Mouse (Mus musculus) layer of hippocampus, postnatal 36 days (tissue): ENCODE data around the gene Pkd1l3. TPM values are rescaled to one million over a fixed set of nuclear protein-coding genes. Genes with fewer than 3 reads are reported as not detected.

Experiments used
- DNase-seq, 2 experiments: peaks; one replicate each; pipeline ENCODE4 v3.0.0; 2022
- total RNA-seq, 2 experiments: library from RNA; stranded (reverse); gene quantifications; 2 replicates each; pipeline ENCODE4 v1.2.3; 2021

Pkd1l3 gene
- total RNA-seq: 1 to 10 TPM; 2.5 to 3.9 TPM

DNA sequence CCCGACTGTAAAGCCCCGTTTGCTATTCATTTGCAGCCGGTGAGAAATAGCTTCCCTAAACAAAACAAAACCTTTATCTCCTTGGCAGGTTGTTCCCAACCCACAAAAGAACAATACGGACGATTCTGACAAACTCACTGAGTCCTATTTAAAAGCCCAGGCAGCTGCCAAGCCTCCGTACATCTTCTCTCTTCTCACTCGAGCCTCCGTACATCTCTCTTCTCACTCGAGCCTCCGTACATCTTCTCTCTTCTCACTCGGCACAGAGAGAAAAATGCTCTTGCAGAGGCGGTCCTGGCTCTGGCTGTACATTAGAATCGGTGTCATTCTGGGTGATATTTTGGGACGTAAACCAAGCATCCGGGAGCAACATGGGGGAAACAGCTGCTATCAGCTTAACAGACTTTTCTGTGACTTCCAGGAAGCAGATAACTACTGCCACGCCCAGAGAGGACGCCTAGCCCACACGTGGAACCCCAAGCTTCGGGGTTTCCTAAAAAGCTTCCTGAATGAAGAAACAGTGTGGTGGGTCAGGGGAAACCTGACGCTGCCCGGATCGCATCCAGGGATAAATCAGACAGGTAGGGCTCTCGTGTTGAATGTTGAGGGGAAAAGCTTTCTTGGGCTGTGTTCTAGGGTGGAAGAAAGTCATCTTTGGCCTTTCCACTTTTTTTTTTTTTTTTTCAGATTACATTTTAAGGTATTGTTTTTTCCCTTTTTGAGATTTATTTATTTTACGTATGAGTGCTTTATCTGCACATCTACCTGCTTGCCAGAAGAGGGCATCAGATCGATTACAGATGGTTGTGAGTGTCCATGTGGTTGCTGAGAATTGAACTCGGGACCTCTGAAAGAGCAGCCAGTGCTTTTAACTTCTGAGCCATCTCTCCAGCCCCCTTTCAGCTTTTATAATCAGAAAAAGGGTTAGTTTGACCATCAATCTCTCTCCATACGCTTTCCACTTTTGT lies at the start of gene Pkd1l3:
Gene Pkd1l3 (plus strand): TSS at position 275 of the 968 bp plus-strand sequence.
- DNase-seq: no peak

DNA sequence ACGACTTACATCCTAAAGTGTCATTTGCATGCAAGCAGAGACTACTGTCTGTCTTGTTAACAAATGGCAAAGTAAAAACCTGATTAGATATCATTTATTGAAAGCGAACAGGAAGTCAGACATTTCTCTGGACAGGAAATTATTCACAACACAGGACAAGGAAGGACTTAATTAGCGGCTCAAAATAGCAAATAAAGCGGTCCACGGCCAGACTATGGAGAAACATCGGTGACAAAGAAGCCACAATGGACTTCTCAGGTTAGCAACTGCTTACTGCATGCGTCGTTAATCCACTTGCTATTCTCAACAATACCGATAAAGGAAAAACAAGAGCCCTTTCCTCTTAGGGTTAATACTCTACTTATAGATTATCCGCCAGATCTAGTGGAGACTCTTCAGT lies 49.6 kb upstream of the Pkd1l3 start:
- DNase-seq: no peak

DNA sequence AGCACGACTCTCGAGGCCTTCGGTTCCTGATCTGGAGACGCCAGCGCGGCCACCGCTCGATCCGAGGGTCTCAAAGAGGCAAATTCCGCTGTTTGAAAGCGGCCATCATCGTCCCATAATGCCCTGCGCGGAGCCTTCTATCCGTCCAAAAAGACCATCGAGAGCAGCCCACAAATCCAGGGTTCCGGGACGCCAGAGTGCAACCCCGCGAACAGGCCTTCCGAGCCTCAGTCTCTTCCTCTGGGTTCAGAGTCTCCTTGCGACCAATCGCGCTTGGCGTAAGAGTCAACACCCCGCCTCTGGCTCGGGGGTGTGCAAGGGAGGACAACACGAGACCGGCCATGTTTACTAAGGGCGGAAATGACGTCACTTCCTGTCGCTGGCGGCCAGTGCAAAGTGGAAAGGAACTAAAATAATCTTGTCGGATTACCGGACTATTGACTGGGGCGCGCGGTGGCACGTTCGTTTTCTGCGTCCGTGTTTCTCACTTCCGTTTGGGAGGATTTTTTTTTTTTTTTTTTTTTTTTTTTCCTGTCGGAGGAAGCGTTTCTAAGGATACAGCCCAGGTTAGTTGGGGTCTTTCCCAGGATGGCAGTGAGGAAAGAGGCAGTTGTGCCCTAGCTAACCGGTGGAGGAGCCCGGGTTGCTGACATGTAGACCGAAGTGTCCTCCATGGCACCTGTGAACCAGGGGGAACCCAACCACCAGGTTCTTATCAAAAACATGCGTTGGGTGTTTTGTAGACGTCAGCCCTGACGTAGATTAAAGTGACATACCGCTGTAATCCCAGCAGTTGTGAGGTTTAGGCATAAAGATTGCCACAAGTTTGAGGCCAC lies 48.6 kb upstream of the Pkd1l3 start, which contains the start of the genes Dhx38 and Txnl4b:
Gene Dhx38 (minus strand): TSS at position 364 of the 836 bp plus-strand sequence.
Gene Txnl4b (plus strand): TSS at position 395 of the 836 bp plus-strand sequence.
- DNase-seq: peak; percentile 99

DNA sequence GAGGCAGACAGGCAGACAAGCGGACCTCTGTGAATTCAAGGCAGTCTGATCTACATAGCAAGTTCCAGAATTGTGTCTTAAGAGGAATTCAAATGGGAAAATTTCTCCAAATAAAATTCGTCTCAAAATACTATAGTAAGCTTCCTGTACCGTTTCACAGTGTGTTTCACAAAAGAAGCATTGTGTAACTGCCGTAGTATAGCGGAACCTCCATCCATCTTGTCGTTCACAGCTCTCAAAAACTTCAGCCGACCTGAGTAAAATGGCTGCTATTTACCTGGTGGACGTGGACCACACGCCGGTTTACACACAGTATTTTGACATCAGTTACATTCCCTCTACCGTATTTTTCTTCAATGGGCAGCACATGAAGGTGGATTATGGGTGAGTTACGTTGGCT lies 43.2 kb upstream of the Pkd1l3 start:
- DNase-seq: no peak

DNA sequence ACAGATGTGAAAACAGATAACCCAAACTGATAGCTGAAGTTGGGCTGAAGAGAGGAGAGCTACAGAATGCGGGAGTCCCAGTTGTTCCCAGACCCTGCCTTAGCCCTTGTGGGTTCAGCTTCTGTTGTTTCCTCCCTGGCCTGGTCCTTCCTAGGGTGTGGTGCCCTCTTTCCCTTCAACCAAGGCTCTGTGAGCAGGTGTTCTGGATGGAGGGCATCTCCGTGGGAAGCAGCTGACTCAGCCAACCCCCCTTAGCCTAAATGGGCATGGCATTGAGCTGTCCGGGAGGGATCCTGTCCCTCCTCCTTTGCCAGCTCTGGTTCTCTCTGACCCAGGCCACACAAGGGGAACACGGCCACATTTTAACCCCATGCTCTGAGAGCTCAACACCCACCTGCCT lies 38.0 kb upstream of the Pkd1l3 start:
- no peak for DNase-seq

DNA sequence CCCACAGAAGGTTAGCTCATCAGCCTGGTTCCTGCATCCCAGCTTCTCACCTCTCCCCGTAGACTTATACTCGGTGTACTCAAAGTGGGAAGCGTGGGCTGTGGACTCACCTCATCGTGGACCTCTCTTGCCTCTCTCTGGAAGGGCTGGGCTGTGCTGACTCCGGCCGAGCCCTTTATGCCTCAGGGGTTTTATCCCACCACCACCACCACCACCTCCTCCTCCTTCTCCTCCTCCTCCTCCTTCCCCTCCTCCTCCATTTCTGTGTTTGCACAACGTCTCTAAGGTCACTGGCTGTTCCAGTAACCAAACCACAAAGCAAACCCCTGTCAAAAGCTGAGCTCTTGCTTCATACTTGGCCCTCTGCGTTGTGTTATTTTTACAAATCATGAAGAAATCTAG lies 35.4 kb upstream of the Pkd1l3 start, which contains the start of gene Hp:
Gene Hp (minus strand): TSS at position 273 of the 402 bp plus-strand sequence.
- DNase-seq: no peak

DNA sequence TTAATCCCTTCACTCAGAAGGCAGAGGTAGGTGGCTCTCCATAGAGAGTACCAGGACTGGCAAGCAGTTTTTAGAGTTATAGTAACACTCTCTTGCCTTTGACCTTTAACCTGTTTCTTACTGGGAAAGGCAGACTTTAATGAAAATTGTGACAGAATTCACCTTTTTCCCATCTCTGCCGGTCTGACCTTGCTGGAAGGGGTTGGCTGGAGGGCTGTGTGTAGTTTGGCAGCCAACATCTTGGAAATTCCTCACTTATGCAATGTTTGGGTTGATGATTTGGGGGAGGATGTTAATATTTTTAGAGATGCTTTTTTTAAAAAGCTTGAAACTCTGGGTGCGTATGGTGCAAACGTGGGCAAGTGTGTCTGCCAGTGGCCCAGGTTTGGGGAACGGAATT lies 30.0 kb upstream of the Pkd1l3 start:
- DNase-seq: no peak

DNA sequence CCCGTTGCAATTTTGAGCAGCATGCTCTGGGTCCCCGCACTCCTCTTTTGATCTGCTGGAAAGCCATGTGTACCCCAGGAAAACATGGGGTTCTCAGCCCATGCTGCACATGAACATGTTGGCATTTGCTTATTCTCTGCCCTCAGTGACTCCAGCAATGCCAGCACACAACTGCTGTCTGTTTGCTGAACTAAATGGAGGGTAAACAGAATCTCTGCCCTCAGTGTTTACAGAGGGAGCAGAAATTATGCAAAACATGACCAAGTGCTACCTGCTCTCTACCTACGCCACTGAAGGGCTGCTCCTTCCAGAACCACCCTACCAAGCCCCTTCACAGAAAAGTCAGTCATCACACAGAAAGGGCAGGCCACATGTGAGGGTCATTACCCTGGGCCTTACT lies 29.5 kb upstream of the Pkd1l3 start:
- DNase-seq: no peak

DNA sequence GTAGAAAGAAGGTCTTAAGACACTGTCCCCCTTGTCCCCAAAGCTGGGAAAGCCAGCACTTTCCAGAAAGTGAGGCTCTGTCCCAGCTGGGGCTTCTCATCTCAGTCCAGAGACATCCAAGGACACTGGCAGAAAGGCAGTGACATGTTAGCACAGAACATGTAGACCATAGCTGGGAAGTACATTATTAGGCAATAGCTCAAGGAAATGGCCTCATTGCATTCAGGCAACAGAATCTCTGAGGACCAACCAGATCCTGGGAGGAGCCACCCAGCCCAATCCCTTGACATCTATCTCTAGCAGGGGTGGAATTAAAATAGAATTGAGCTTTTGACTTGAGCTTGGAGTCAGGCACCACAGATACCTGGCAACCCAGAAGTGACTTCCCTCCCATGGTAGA lies 28.7 kb upstream of the Pkd1l3 start:
- no peak for DNase-seq

DNA sequence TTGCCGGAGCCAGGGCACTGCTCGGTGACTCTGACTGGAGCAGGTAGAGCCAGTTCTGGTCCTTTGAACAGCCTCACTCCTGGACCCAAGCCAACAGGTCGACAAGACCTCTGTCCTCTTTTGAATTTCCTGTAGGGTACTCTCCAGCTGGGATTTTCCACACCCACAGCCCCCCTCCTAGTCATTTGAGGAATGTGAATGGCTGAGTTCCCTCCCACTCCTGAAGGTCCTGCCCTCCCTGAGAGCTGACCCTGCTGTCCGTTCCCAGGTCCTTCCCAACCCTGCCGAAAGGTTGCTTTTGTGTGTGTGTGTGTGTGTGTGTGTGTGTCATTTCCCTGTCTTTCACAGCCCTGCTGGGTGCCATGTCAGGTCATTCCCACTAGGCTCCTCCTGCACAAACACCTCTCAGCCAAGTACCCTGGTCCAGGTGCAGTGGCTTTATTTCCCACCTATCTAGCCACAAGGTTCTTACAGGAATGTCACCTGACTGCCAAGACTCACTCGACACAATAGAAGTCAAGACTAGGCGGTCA lies 27.3 kb upstream of the Pkd1l3 start:
- no peak for DNase-seq

DNA sequence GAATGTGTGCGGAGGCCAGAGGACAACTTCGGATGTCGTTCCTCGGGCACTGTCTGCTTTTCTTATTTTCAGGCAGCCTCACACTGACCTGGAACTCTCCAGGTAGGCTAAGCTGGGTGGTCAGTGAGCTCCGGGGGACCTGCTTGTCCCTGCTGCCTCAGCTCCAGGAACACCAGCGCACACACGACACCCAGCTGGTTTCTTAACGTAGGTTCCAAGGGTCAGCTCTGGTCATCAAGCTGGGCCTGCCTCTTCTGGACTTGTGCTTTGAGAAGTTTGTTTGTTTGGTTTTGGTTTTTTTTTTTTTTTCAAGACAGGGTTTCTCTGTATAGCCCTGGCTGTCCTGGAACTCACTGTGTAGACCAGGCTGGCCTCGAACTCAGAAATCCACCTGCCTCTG lies 23.4 kb upstream of the Pkd1l3 start:
- DNase-seq: no peak

DNA sequence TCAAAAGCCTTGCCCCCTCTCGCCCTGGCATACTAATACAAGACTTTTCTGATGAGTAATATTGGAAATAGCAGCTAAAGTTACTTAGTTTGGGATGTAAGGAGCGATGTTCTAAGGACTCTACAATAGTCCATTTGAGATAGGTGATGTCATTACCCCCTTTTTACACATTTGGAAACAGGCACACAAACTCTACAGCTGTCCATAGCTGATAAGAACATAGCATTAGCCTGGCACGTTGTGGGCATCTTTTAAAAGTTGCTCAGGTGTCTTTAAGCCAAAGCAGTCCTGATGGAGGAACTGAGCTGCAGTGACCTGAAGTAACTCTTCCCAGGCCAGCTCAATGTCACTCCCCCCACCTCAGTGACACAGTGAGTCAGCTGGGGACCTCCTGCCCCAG lies 22.9 kb upstream of the Pkd1l3 start:
- DNase-seq: no peak

DNA sequence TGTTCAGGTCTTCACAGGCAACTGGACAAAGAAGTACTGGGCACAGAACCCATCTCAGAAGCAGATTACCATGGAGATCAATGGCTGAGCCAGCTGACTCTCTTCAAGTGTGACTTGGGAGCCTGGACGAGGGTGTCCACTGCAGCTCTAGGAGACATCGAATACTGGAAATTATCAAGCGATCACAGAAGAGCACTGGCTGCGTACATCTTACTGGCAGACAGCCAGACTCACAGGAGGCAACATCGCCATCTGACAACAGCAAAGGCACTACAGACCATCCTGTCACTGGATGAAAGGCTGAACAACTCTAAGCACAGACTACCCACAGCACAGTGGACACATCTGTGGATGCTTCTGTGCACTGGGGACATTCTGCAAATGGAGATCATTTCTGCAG lies 22.2 kb upstream of the Pkd1l3 start:
- no peak for DNase-seq

DNA sequence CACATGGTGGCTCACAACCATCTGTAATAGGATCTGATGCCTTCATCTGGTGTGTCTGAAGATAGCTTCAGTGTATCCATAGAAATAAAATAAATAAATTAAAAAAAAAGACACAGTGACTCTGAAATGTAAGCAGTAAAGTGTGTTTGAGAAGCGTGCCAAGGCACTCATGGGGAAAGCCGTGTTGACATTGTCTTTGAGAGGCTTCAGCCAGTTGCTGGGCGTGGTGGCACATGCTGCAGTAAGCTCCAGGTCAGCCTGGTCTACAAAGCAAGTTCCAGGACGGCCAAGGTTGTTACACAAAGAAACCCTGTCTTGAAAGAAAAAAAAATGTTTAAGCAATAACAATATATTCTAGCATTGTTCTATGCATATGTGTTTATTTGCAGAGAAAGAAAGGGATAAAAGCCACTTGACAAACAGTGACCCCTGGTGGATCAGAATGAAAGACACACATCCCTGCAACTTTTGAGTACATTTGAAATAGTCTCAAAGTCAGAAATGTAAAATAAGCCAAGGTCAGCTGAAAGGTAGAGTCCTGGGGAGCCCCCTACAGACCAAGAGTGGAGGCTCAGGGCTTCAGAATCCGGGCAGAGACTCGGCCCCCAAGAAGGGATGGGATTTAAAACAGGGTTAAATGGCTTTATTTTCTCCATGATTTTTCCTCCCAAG lies 21.1 kb upstream of the Pkd1l3 start:
- DNase-seq: no peak

DNA sequence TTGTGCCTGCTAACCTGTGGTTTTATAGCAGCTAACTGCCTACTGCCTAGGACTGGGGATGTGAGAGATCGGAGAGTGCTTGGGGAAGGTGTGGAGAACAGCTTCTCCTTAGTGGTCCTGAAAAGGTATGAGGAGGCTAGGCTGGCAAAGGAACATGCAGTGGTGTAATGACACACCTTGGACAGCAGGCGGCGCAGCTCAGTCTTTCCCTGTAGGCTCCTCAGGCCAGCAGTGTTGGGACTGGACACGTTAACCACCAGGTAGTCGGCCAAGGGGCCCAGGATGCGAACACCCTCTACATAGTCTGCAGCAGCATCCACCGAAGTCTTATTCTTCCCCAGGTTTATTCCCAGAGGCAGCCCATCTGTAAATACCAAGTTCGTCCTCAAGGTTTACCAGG lies 18.5 kb upstream of the Pkd1l3 start:
- no peak for DNase-seq

DNA sequence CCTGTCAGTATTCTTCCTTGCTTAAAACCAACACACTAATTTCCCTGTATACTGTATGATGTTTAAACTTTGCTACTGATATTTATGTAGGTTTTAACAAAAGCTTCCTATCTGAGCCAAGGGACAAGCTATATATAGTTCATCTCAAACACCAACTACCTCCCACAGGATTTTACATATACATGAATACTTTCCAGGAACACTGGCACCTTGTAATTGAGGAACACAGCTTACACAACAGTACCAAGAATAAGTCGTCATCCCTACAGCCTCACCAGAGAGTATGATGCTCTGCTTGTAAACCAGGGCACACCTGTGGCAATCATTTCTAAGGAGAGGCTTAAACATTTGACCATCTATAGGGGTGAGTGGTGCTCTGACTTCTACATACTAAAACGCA lies 7.6 kb upstream of the Pkd1l3 start:
- DNase-seq: no peak

DNA sequence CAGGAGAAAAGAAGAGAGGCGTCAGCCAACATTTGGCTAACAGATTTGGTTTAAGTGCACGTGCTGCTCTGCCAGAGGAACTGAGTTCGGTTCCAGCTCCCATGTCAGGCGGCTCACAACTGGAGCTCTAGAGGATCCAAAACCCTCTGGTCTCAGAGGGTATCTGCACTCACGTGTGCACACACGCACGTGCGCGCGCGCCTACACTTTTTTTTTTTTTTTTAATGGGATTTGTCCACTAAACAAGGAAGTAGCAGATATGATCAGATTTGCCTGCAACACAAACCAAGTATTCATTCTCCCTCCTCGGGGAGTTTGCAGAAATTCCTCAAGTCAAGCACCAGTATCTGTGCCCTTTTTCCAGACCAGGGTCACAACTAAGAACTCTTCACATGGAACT lies 6.7 kb upstream of the Pkd1l3 start:
- DNase-seq: no peak

DNA sequence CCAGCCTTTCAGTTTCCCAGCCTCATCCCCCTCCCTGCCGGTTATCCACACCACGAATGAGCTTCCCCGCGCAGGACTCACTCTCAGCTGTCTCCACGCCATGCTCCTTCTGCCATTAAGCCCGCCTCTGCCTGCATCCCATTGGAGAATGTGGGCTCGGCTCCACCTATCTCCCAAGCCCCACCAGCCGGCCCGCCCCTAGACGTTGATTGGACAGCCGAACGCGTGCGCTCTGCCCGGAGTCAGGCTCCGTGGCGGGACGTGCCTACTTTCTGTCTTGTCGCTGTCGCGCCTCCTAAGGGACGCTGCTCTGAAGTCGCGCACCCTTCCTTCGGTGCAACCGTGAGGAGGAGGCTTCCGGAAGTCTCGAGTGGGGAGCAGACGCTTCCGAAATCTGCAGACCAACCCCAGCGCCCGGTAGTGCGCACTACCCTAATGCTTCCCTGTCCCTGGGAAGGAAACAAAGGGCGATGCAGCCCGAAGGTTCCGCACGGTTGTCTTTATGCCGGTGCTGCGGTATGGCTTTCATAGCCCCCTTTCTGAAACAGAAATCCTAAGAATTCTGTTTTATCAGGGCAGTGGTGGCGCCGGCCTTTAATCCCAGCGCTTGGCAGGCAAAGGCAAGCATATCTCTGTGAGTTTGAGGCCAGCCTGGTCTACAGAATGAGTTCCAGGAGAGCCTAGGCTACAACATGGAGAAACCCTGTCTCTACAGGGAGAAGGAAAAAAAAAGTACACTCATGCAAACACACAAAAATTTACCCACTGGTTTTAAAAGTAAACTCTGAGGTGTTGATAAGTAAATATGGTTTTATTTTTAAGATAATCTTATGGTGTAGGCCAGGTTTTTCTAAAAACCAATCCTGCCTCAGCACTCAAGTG lies 5.8 kb upstream of the Pkd1l3 start, which contains the start of gene Dhodh:
Gene Dhodh (minus strand): TSS at position 403 of the 882 bp plus-strand sequence.
- DNase-seq: peak; percentile 97 to 98

DNA sequence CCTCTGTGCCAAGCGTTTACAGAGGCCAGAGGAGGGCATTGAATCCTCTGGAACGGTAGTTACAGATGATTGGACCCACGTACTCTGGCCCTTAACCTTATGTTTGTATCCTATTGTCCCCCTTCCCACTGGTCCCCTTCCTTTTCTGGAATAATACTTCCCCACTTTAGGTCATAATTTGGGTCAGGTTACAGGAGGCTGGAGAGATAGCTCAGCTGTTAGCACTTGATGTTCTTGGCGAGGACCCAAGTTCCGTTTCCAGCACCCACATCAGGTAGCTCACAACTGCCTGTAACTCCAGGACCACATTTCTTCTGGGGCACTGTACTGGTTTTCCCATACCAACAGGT lies 5.2 kb upstream of the Pkd1l3 start:
- no peak for DNase-seq

DNA sequence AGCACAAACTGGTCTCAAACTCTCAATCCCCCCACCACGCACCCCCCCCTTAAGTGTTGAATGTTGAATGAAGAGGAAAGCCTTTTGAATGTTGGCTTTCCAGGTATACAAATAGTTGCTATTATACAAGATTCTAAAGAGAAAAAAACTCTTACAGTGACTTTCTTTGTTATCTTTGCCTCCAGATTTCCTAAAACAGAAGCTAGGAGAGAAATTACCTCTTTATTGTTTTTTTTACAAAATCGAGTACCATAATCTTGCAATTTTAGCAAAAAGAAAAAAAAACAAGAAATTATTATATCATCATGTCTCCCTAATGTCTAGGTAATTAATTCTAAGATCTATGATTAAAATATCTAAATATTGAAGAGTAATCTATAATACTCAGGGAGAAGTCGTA lies 1.3 kb downstream of the Pkd1l3 start:
- DNase-seq: no peak

DNA sequence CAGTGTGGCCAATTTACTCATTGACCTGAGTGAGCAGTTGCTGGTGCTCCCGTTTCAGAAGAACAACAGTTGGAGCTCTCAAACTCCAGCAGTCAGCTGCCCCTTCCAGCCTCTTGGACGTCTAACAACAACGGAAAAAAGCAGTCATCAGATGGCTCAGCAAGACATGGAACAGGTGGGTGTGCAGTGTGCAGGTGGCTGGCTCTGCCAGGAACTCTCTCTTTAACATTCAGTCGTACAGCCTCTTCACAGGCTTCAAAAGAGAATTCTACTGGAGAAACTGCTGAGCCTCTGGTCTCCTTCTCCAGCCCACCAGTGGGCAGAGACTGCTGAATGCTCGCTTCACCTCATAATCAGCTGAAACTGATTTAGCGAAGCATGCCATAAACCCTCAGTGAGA lies 14.3 kb downstream of the Pkd1l3 start:
- DNase-seq: no peak
